Mouse (Mus musculus) heart, adult 11 months (tissue): ENCODE results near the gene B230219D22Rik.

Source experiments
- DNase-seq: peaks from one replicate; pipeline ENCODE4 v3.0.0; 2022

B230219D22Rik gene

DNA sequence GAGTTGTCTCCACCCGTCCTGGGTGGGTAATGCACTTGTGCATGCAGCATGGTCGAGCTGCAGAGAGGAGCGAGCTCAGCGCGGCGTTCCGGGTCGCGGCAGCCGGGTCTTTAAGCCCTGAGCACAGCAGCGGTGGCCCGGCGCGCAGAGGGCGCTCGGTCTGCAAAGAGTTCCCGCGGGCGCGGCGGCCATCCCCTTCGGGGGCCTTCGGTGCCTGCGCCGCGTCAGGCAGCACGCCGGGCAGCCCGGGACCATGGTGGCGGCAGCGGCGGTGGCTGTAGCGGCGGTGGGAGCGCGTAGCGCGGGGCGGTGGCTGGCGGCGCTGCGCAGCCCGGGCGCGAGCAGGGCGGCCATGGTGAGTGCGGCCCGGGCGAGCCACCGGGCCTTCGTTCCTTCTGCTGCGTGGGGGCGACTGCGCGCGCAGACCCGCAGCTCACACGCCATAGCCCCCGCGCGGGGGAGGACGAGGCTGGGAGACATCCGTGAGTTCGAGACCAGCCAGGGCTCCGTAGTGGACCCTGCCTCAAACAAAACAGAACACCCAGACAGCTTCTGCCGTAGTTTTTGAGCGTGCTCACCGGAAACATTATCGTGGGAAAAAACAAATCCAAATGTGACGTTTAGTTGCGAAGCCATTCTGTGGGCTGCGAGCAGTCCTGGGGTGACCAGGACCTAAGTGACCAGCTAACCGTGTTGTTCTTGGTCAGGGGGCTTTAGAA, 34.4 kb downstream of the B230219D22Rik start, which contains the start of gene Pcbd2:
Gene Pcbd2 (plus strand): TSS at position 249 of the 719 bp plus-strand sequence.
- DNase-seq: peak; percentile 99

DNA sequence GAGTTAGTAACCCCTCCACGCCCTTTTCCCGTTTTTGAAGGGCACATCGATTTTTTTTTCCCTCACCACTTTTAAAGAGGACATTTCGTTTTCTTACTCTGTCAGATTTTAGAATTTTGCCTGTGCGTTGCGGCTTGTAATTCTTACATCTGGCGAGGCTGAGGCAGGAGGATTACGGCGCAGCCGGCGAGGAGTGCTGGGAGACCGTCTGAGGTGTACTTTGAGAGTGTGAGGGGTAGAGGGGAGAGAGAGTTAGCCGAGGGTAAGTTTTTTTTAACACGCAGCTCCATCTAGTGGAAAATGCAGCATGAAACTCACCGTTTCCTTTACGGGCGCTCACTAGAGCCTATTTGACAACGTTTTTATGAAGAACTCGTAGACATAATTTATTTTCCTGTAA, 34.9 kb downstream of the B230219D22Rik start:
- DNase-seq: peak; percentile 96

DNA sequence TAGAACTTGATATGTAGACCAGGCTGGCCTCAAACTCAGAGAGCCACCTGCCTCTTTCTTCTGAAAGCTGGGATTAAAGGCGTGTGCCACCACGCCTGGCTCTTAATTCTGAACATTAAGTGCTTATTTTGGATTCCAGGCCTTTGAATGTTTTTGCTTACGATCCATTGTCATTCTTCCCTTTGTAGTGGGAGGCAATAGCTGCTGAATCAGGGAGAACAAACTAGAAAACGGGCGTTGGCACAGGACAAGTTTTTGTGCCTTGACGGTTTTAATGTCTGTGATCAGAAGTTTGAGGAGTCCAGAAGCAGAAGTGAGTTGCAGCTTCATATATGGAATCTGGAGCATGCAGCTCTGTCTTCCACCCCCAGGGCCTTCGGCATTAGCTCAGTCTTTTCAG, 37.8 kb downstream of the B230219D22Rik start:
- no peak for DNase-seq

DNA sequence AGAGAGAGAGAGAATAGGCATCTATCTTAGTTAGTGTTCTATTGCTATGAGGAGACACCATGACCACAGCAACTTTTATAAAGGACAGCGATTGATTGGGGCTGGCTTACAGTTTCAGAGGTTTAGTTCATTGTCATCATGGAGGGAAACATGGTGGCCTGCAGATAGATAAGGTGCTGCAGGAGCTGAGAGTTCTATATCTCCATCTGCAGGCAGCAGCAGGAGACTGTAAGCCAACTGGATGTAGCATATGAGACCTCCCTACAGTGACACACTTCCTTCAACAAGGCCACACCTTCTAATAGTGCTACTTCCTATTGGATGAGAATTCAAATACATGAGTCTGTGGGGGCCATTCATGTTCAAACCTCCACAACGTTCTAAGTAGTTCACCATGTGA, 39.2 kb downstream of the B230219D22Rik start:
- no peak for DNase-seq

DNA sequence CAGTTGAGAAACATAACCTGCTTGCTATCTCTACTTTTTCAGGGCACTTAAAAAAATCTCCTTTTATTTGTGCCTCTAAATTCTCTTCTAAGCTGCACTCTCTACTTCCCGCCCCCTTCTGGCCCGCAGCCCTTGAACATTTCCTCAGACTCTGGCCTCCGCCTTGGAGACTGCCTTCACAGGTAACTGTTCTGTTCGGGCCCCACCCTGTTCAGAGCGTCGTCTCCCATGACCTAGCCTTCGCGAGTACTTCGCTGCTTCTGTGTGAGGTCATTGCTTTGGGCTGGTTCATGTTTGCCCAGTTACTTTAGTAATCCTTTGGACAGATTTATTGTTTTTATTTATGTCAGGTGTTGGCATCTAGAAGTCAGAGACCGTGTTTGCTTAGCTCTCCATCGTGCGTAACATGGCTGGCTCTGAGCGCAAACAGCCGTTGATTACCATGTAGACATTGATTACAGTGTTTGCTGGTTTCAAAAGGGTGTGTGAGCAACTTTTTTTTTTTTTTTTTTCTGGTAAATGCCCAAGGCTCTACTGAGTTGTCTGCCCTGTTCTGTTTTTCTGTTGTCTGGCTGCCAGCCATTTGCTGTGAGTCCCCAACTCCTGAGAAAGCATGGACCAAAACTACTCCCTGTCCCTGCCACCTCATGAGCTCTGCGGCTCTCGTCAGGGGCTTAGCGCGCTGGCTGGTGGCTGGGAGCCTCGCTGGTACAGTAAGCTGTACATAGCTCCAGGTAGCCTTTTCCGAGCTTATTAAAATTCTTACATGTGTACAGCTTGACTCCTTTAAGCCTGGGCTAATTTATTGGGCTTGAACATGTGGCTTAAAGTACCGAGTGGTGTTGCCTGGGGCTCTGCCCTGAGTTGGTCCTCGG, 40.9 kb downstream of the B230219D22Rik start:
- DNase-seq: no peak

DNA sequence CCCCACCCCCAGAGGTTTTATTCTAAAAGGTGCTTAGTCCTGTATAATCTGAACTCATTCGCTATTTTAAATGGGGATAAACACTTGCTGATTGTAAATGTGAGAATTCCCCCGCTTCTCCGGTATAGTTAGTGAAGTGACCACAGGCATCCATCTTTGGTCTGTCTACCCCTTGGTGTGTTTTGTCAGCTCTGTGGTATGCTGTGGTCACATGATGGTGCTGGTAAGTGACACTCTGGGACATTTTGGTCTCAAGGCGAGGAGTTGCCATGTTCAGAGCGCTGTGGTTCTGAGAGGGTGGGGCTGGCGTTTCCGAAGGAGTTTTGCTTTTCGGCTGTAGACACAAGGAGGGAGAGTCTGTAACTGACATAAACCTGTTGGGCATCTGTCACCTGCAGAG, 45.0 kb downstream of the B230219D22Rik start:
- no peak for DNase-seq

DNA sequence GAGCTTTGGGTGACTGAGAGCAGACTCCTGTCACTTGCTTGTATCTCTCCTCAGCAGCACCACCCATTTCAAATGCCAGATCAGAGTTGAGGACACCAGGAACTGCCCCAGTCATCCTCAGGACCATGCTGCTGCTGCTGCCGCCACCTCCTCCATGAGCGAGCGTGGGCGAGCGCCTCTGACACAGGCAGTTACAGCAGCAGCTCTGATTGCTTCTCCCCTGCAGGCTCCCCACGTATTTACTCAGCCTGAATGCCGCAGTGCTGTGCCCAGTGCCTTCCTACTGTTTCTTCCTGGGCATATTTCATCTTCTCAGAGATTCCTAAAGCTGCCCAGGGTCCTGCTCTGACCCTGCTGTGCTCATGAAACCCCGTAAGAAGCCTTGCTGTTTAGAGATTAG, 49.4 kb downstream of the B230219D22Rik start:
- no peak for DNase-seq
